Mouse (Mus musculus): ENCODE results near the gene Adap1. TPM values are rescaled to one million over a fixed set of nuclear protein-coding genes. Genes with fewer than 3 reads are reported as not detected.

Gene Adap1
- polyA plus RNA-seq, 1 experiment from 2014 or later = 4.5 TPM

GRCm38 (mm10) chr5:139227645-139228044 lies 97.8 kb downstream of the Adap1 start:
- Histone ChIP-seq H3K27me3 (no peaks in the 10 kb centered on the region), H3K4me2 (replicated peaks) (no peak overlapping the region), H3K4me1 (no peaks in the 10 kb centered on the region), H3K36me3 (peaks cover 84% of the 10 kb centered on the region), H3K9me3 (no peaks in the 10 kb centered on the region), H3K4me3 (no peak overlapping the region), H3K9ac (replicated peaks) (no peak overlapping the region), H3K27ac (replicated peaks) (no peak overlapping the region)
- WGBS = 98% methylated on average over 2 of the region's 2 CpGs
- ATAC-seq (ENCODE audit: low FRiP score, low read depth) = no peak

GRCm38 (mm10) chr5:139227236-139227635 lies 98.2 kb downstream of the Adap1 start:
- no peak for ATAC-seq (ENCODE audit: low FRiP score, low read depth)
- Histone ChIP-seq H3K4me1 (no peaks in the 10 kb centered on the region), H3K4me2 (replicated peaks) (no peak overlapping the region), H3K4me3 (no peak overlapping the region), H3K27ac (replicated peaks) (no peak overlapping the region), H3K9me3 (no peaks in the 10 kb centered on the region), H3K9ac (replicated peaks) (no peak overlapping the region), H3K36me3 (peaks cover 86% of the 10 kb centered on the region), H3K27me3 (no peaks in the 10 kb centered on the region)
- 96% methylated on average over 4 of the region's 4 CpGs for WGBS

- ATAC-seq (ENCODE audit: low FRiP score, low read depth) = no peak
- no peaks in the 10 kb centered on the region for H3K9me3 ChIP-seq
Measured at GRCm38 (mm10) chr5:139223331-139223730, 102.1 kb downstream of the Adap1 start.

More at GRCm38 (mm10) chr5:139223331-139223730, 102.1 kb downstream of the Adap1 start:
- Histone ChIP-seq H3K4me3 (no peak overlapping the region), H3K4me1 (no peaks in the 10 kb centered on the region), H3K9ac (replicated peaks) (no peak overlapping the region), H3K27me3 (no peaks in the 10 kb centered on the region), H3K36me3 (peaks cover 85% of the 10 kb centered on the region), H3K27ac (replicated peaks) (no peak overlapping the region), H3K4me2 (replicated peaks) (no peak overlapping the region)
- WGBS = 96% methylated on average over 10 of the region's 10 CpGs

MicroRNA genes within 50 kb of the gene (microRNA counts, 519-probe panel; counts per million panel counts)
- not detected for microRNA mmu-miR-339-3p
- microRNA mmu-miR-339-5p = not detected

Small RNA genes within 50 kb of the gene (microRNA-seq; reads per million reads assigned to microRNA genes)
- gene Mir339 = 530 reads per million, percentile 71 among the genes with 10 or more reads in this experiment

Other genes starting within 250 kb of the Adap1 start
- 45.5 and 50.4 TPM in 2 replicates for gene Prkar1b, start 175.6 kb downstream of the Adap1 start, polyA plus RNA-seq (2016; fragmentation: Nextera tagmentation; extraction: Ambion mirVana)
- gene Dnaaf5, start 175.4 kb downstream of the Adap1 start, polyA plus RNA-seq (2016; fragmentation: Nextera tagmentation; extraction: Ambion mirVana) = 6.7 and 6.9 TPM in 2 replicates
- gene Sun1, start 125.0 kb downstream of the Adap1 start, polyA plus RNA-seq (2016; fragmentation: Nextera tagmentation; extraction: Ambion mirVana) = 48.1 and 53.1 TPM in 2 replicates
- 130 and 132 TPM in 2 replicates for gene Get4, start 73.3 kb downstream of the Adap1 start, polyA plus RNA-seq (2016; fragmentation: Nextera tagmentation; extraction: Ambion mirVana)
- 121 and 125 TPM in 2 replicates for gene Cox19, start 25.8 kb upstream of the Adap1 start, polyA plus RNA-seq (2016; fragmentation: Nextera tagmentation; extraction: Ambion mirVana)
- gene Cyp2w1, start 27.0 kb upstream of the Adap1 start, polyA plus RNA-seq (2016; fragmentation: Nextera tagmentation; extraction: Ambion mirVana) = 0.20 and 0.64 TPM in 2 replicates
- 1.8 and 2.6 TPM in 2 replicates for gene Gpr146, start 52.1 kb upstream of the Adap1 start, polyA plus RNA-seq (2016; fragmentation: Nextera tagmentation; extraction: Ambion mirVana)
- gene C130050O18Rik, start 79.7 kb upstream of the Adap1 start, polyA plus RNA-seq (2016; fragmentation: Nextera tagmentation; extraction: Ambion mirVana) = 0.22 and 0.36 TPM in 2 replicates
- gene Gper1, start 97.5 kb upstream of the Adap1 start, polyA plus RNA-seq (2016; fragmentation: Nextera tagmentation; extraction: Ambion mirVana) = 2.3 and 3.7 TPM in 2 replicates
- 27.5 and 29.3 TPM in 2 replicates for gene 3110082I17Rik, start 134.9 kb upstream of the Adap1 start, polyA plus RNA-seq (2016; fragmentation: Nextera tagmentation; extraction: Ambion mirVana)
- gene Zfand2a, start 158.9 kb upstream of the Adap1 start, polyA plus RNA-seq (2016; fragmentation: Nextera tagmentation; extraction: Ambion mirVana) = 11.5 and 13.1 TPM in 2 replicates
- 84.9 and 90.8 TPM in 2 replicates for gene Uncx, start 217.9 kb upstream of the Adap1 start, polyA plus RNA-seq (2016; fragmentation: Nextera tagmentation; extraction: Ambion mirVana)

Data from midbrain, embryonic 12.5 days (tissue).